8 mouse cellular contexts compared by ENCODE assay signal in the genomic region with DNA sequence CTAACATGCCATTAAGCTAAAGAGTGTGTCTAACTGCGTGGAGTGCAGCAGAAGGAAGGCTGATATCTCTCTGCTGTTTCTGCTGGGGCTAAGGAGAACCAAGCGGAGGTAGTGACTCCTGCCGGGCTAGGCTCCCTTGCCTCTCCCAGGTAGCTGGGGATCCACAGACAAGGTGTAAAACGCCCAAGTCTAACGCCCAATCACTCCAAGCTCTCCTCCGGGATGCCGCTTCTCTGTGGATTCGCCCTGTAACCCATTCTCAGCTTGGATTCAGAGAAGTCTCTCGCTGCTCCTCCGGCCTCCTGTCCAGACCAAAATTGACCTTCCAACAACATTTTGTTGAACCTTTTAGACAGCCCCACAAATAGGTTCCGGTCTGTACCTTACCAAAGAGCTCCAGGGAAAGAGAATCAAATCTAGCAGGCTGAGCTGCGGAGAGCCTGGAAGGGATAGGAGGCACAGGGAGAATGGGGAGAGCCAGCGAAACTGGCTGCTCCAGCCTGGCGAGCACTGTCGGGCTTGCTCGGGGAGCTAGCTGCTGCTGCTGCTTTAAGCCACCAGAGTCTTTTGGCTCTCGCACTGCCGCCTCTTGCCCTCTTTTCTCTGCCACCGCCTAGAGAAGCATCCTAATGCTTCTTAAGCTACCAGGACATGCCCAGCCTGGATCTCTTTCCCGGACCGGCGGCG. TPM values are rescaled to one million over a fixed set of nuclear protein-coding genes. Genes with fewer than 3 reads are reported as not detected.
DNase-seq lines count a peak whose midpoint lies in the region; ATAC-seq lines count a peak whose summit lies in the region.

No protein-coding gene starts in this region.

- peak overlapping the region; percentile 92 for H3K4me2 ChIP-seq in neural tube, embryonic 12.5 days (replicated peaks)

- peak overlapping the region; percentile 90 for H3K4me3 ChIP-seq in megakaryocyte, embryonic 14.5 days (replicated peaks)
- peak overlapping the region; percentile 71 for H3K4me3 ChIP-seq in neural tube, embryonic 12.5 days

- H3K4me1 ChIP-seq in megakaryocyte, embryonic 14.5 days: peaks cover 22% of the 10 kb centered on the region
- H3K4me1 ChIP-seq in neural tube, embryonic 12.5 days: peaks cover 10% of the 10 kb centered on the region

- ATAC-seq in megakaryocyte, adult 5-6 weeks (ENCODE audit: poor library complexity, severe bottlenecking): no peak
- peak; percentile 10; the same call in 1 of the 2 replicates for ATAC-seq in granulocyte monocyte progenitor cell, adult 5-6 weeks (replicated peaks; ENCODE audit: poor library complexity, severe bottlenecking)
- ATAC-seq in neural tube, embryonic 12.5 days (ENCODE audit: low FRiP score, low read depth): peak; percentile 58
- no peak for ATAC-seq in monocyte, adult 5-6 weeks (replicated peaks; ENCODE audit: insufficient number of reproducible peaks, low FRiP score, low TSS enrichment, poor library complexity, severe bottlenecking)

- peak overlapping the region; percentile 65 for H3K9ac ChIP-seq in neural tube, embryonic 12.5 days

- WGBS in neural tube, embryonic 12.5 days: 2% methylated on average over 23 of the region's 23 CpGs

- H3K27ac ChIP-seq in neural tube, embryonic 12.5 days: peak overlapping the region; percentile 85

- DNase-seq in cerebellum, postnatal 25 days: peak; percentile 67 to 77
- DNase-seq in left cerebral cortex, postnatal 36 days (ENCODE audit: low spot score in 2 of 2): peak; percentile 46 to 55
- DNase-seq in adrenal gland, postnatal 25 days: no peak

- H3K27me3 ChIP-seq in megakaryocyte, embryonic 14.5 days (replicated peaks): peaks cover 55% of the 10 kb centered on the region
- no peaks in the 10 kb centered on the region for H3K27me3 ChIP-seq in neural tube, embryonic 12.5 days (replicated peaks)

- H3K36me3 ChIP-seq in megakaryocyte, embryonic 14.5 days (replicated peaks; ENCODE audit: low read length): no peaks in the 10 kb centered on the region
- no peaks in the 10 kb centered on the region for H3K36me3 ChIP-seq in neural tube, embryonic 12.5 days

- H3K9me3 ChIP-seq in megakaryocyte, embryonic 14.5 days: peaks cover 2% of the 10 kb centered on the region; the same call in 1 of the 2 replicates
- no peaks in the 10 kb centered on the region for H3K9me3 ChIP-seq in neural tube, embryonic 12.5 days

- intact Hi-C loops in left cerebral cortex, postnatal 36 days (cut with DNase I): loop anchor here (2.0 kb wide), 1 partner anchor 408 kb away; no protein-coding TSS in a partner anchor

RNA-seq across cellular contexts. Expression of a gene that starts 26.1 kb away (rescaled TPM):
- 0.03 TPM in 1 of 2 replicates, not detected in the other for polyA plus RNA-seq in megakaryocyte, embryonic 14.5 days (2012; ENCODE audit: insufficient read depth, low replicate concordance)
- not detected in 2 replicates for total RNA-seq in megakaryocyte, adult 5-6 weeks (2015)
- not detected in 2 replicates for total RNA-seq in megakaryocyte, adult 5-6 weeks (2017)
- total RNA-seq in granulocyte monocyte progenitor cell, adult 5-6 weeks (2014; fragmentation: Nextera tagmentation): not detected in 2 replicates
- not detected in 2 replicates for total RNA-seq in granulocyte monocyte progenitor cell, adult 5-6 weeks (2017)
- total RNA-seq in left cerebral cortex, postnatal 36 days (2021): 10 to 100 TPM; 47.9 to 54.4 TPM
- 57.9 and 64.4 TPM in 2 replicates for polyA plus RNA-seq in neural tube, embryonic 12.5 days (2016; fragmentation: Nextera tagmentation; extraction: Ambion mirVana)
- total RNA-seq in monocyte, adult 5-6 weeks (2017): not detected in 3 replicates
- 4.3 and 6.4 TPM in 2 replicates for total RNA-seq in adrenal gland, postnatal 25 days (2021)

Comparison
In these comparisons a context has a peak if more than half of its experiments do, and no peak if none do; other contexts are left out.
1. ATAC-seq: peak in granulocyte monocyte progenitor cell, adult 5-6 weeks (single experiment) and neural tube, embryonic 12.5 days (single experiment); none in megakaryocyte, adult 5-6 weeks (single experiment) and monocyte, adult 5-6 weeks (single experiment).